Mouse (Mus musculus) cortical plate, adult 2 months (tissue): ENCODE data around the gene Cacna2d4.

Experiments
- CTCF ChIP-seq: fragments of 200-500 bp; IDR thresholded peaks from 2 replicates; pipeline ENCODE4 v1.5.1; 2011; ENCODE audit warnings: mild to moderate bottlenecking, control low read depth, low read length; ENCODE audit not compliant: insufficient read depth; ENCODE audit errors: extremely low read depth
- POLR2A ChIP-seq: fragments of 200-500 bp; IDR thresholded peaks from 2 replicates; pipeline ENCODE4 v1.6.1; 2011; ENCODE audit warnings: mild to moderate bottlenecking, low read length, control low read depth; ENCODE audit not compliant: insufficient read depth; ENCODE audit errors: extremely low read depth

- TF ChIP-seq CTCF = no peak
- no peak for TF ChIP-seq POLR2A
Measured at GRCm38 (mm10) chr6:119224451-119225195, 11.7 kb upstream of the Cacna2d4 start.
